Mouse (Mus musculus): ENCODE measurements around the gene Xrn1.

GRCm38 (mm10) chr9:96035371-96036086, 81.0 kb downstream of the Xrn1 start:
- TF ChIP-seq CTCF (IDR thresholded peaks at IDR 0.05; ENCODE audit: control insufficient read depth, insufficient read depth, low read length) (no peak), POLR2A (IDR thresholded peaks at IDR 0.05; ENCODE audit: borderline replicate concordance, control insufficient read depth, low read depth, low read length) (no peak)
